In the genomic region with DNA sequence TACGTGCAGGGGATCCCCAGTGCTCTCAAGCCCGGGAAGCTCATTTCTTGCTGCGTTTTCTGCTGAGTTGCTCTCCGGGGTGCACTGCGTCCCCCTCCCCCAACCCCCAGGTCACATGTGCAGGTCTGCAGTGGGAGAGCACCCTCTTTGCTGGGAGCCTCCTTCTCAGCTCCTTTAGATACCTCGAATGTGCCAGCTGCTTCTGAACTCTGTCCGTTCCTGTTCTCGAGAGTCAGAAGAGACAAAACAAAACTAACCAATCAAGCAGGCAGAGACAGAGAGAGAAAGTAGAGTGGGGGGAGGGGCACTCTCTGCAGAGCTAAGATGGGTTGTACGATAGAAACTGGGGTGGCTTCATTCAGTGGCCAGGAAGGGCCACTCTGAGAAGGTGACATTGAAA, we compare ENCODE assay signal across 9 mouse cellular contexts.
DNase-seq lines count a peak whose midpoint lies in the region; ATAC-seq lines count a peak whose summit lies in the region.
"Had no signal": no experiment of that assay in that cellular context is flagged by ENCODE, and none has a peak within 500 bp of the region (broad histone marks: within the 10 kb centered on the region; RNA-seq: fewer than 3 reads in every experiment).

No protein-coding gene starts in this region.

- H3K36me3 ChIP-seq in embryonic facial prominence, embryonic 10.5 days (replicated peaks): no peaks in the 10 kb centered on the region
- H3K36me3 ChIP-seq in hindbrain, embryonic 12.5 days: no peaks in the 10 kb centered on the region
- H3K36me3 ChIP-seq in midbrain, embryonic 16.5 days (ENCODE audit: control insufficient read depth, insufficient read depth, low read length): no peaks in the 10 kb centered on the region

- WGBS in embryonic facial prominence, embryonic 10.5 days: 3% methylated on average over 9 of the region's 9 CpGs
- 4% methylated on average over 9 of the region's 9 CpGs for whole genome bisulfite sequencing in hindbrain, embryonic 12.5 days
- WGBS in midbrain, embryonic 16.5 days: 4% methylated on average over 9 of the region's 9 CpGs

- 0 out of 2 replicates have a peak overlapping the region, but pooled peaks have one; percentile 9 for H3K9ac ChIP-seq in hindbrain, embryonic 12.5 days
- peak overlapping the region; percentile 69; the same call in 1 of the 2 replicates for H3K9ac ChIP-seq in midbrain, embryonic 16.5 days (ENCODE audit: low read depth, low read length)

- H3K4me3 ChIP-seq in embryonic facial prominence, embryonic 10.5 days: peak overlapping the region; percentile 60
- 0 out of 2 replicates have a peak overlapping the region, but pooled peaks have one; percentile 35 for H3K4me3 ChIP-seq in hindbrain, embryonic 12.5 days
- no peak overlapping the region; the same call in 1 of the 2 replicates for H3K4me3 ChIP-seq in midbrain, embryonic 16.5 days (ENCODE audit: low read depth, low read length)

- 0 out of 2 replicates have a peak, but pooled peaks have one; percentile 11 for ATAC-seq in hindbrain, embryonic 12.5 days (ENCODE audit: low FRiP score)
- ATAC-seq in midbrain, embryonic 16.5 days: no peak
- no peak for ATAC-seq in megakaryocyte, adult 5-6 weeks (ENCODE audit: poor library complexity, severe bottlenecking)

- H3K27ac ChIP-seq in embryonic facial prominence, embryonic 10.5 days (replicated peaks): peak overlapping the region; percentile 12; the same call in 1 of the 2 replicates
- H3K27ac ChIP-seq in hindbrain, embryonic 12.5 days: peak overlapping the region; percentile 50
- H3K27ac ChIP-seq in midbrain, embryonic 16.5 days (ENCODE audit: low read length): peak overlapping the region; percentile 82

- peak overlapping the region; percentile 73 for H3K4me2 ChIP-seq in hindbrain, embryonic 12.5 days (replicated peaks)
- H3K4me2 ChIP-seq in midbrain, embryonic 16.5 days (ENCODE audit: low read length): peak overlapping the region; percentile 85

- peaks cover 63% of the 10 kb centered on the region for H3K27me3 ChIP-seq in embryonic facial prominence, embryonic 10.5 days (replicated peaks; ENCODE audit: low read depth, poor library complexity, severe bottlenecking)
- peaks cover 18% of the 10 kb centered on the region for H3K27me3 ChIP-seq in hindbrain, embryonic 12.5 days
- H3K27me3 ChIP-seq in midbrain, embryonic 16.5 days (ENCODE audit: control insufficient read depth, insufficient read depth, low read depth, low read length): no peaks in the 10 kb centered on the region

- peak; percentile 37 for DNase-seq in kidney, postnatal 10 days
- DNase-seq in kidney, postnatal 14 days: no peak
- DNase-seq in embryonic facial prominence, embryonic 10.5 days (ENCODE audit: low spot score): no peak
- no peak for DNase-seq in cerebellum, adult 18-20 months
- DNase-seq in adrenal gland, postnatal 25 days: no peak
- DNase-seq: thymus, postnatal 25 days had no signal

- H3K4me1 ChIP-seq in embryonic facial prominence, embryonic 10.5 days: peaks cover 59% of the 10 kb centered on the region
- H3K4me1 ChIP-seq in hindbrain, embryonic 12.5 days: peaks cover 37% of the 10 kb centered on the region
- peaks cover 33% of the 10 kb centered on the region for H3K4me1 ChIP-seq in midbrain, embryonic 16.5 days (ENCODE audit: control insufficient read depth, insufficient read depth, low read length)

- no peaks in the 10 kb centered on the region for H3K9me3 ChIP-seq in embryonic facial prominence, embryonic 10.5 days
- no peaks in the 10 kb centered on the region for H3K9me3 ChIP-seq in hindbrain, embryonic 12.5 days (replicated peaks)
- no peaks in the 10 kb centered on the region for H3K9me3 ChIP-seq in midbrain, embryonic 16.5 days (replicated peaks; ENCODE audit: control insufficient read depth, low read length, poor library complexity, severe bottlenecking)

Comparison
In these comparisons a context has a peak if more than half of its experiments do, and no peak if none do; other contexts are left out.
1. H3K27ac ChIP-seq: peak in every context shown above with its lines; median percentile 82 in midbrain, embryonic 16.5 days; 50 in hindbrain, embryonic 12.5 days; 12 in embryonic facial prominence, embryonic 10.5 days.